Mouse (Mus musculus): ENCODE results near the gene Cacna2d2.
"Not testable (repeated sequence)": the region's sequence is repeated elsewhere in the genome, so short reads cannot be mapped to it uniquely, and the experiment has no call there.

Cacna2d2 gene

GRCm38 (mm10) chr9:107555701-107556100 is 156.3 kb downstream of the Cacna2d2 start:
- DNase-seq (ENCODE audit: low spot score) = no peak

- no peak for DNase-seq (ENCODE audit: low spot score)
Observed at GRCm38 (mm10) chr9:107556346-107556745, 156.9 kb downstream of the Cacna2d2 start.

GRCm38 (mm10) chr9:107563029-107563581 is 163.7 kb downstream of the Cacna2d2 start, which contains the start of gene Tusc2:
TSS of gene Tusc2 (plus strand) at chr9:107563255.
- peak; percentile 96 for DNase-seq (ENCODE audit: low spot score)

- DNase-seq (ENCODE audit: low spot score) = not testable (repeated sequence)
Observed at GRCm38 (mm10) chr9:107565556-107565955, 166.1 kb downstream of the Cacna2d2 start.

DNA sequence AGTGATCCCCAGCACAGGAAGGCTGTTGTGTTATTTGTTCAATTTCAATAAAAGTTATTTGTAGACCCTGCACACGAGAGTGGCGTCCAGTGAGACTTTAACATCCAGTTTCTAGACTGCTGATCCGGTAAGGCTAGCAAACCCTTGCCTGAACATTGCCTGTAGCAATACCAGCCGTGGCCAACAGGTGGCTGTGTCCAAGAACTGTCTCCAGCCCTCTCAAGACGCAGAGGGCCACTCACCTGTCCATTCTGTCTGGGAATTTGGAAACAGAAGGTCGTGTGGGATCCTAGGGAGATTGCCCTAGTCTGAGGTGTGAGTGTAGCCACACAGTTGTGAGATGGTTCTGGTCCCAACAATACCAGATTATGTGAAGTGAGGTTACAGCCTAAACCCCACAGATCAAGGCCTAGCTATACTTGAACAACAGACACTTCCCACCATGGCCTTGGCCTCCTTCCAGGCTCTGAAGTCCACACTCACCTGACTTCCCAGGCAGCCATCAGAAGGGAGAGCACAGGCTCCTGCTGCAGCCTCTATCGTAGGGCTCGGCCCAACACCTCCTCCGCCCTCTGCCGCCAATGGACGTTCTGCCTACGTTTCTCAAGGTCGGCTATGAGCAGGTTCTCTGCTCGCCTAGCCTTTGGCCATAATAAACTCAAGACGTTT is 166.8 kb downstream of the Cacna2d2 start:
- DNase-seq (ENCODE audit: low spot score) = peak; percentile 76

GRCm38 (mm10) chr9:107566855-107567254 is 167.4 kb downstream of the Cacna2d2 start:
- DNase-seq (ENCODE audit: low spot score) = no peak

DNA sequence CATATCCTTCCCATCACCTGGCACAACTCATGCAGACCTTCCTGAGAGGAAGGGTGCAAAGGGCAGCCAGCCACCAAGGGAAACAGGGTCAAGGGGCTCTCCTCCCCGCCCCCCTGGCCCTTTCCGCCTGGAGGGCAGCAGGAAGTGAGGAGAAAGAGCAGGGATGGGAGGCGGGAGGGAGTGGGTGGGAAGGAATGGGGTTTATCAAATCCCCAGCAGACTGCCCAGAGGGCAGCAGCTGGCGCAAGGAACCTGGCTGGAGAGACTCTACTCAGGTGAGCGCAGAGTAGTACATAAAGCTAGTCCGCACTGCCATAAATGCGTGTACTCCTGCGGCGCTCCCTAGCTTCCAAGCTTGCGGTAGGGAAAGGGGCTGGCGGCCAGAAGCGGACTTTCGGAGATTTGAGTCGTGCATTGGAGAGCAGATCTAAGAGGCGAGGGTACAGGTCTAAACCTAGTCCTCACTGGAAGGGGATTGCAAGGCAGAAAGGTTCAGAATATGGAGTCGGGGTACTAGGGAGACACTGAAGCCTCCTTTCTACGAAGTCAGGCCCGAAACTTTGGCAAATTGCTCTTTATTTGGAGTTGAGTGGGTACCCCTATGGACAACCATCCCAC is 168.4 kb downstream of the Cacna2d2 start, which contains the start of gene Hyal2:
Gene Hyal2, plus strand, starts transcription at position 244 of the 618 bp plus-strand sequence.
- no peak for DNase-seq (ENCODE audit: low spot score)

GRCm38 (mm10) chr9:107568331-107569261 is 169.2 kb downstream of the Cacna2d2 start:
- peak; percentile 87 for DNase-seq (ENCODE audit: low spot score)

GRCm38 (mm10) chr9:107569270-107569669 is 169.9 kb downstream of the Cacna2d2 start:
- no peak for DNase-seq (ENCODE audit: low spot score)

DNA sequence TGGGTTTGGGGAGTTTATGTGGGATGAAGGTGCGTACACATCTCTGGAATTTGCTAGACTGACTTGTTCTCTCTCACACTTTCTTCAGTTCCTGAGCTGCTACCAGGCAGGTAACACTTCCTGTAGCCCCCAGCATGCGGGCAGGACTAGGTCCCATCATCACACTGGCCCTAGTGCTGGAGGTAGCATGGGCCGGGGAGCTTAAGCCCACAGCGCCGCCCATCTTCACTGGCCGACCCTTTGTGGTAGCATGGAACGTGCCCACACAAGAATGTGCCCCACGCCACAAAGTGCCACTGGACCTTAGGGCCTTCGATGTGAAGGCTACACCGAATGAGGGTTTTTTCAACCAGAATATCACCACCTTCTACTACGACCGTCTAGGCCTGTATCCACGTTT is 170.6 kb downstream of the Cacna2d2 start:
- DNase-seq (ENCODE audit: low spot score) = no peak

DNA sequence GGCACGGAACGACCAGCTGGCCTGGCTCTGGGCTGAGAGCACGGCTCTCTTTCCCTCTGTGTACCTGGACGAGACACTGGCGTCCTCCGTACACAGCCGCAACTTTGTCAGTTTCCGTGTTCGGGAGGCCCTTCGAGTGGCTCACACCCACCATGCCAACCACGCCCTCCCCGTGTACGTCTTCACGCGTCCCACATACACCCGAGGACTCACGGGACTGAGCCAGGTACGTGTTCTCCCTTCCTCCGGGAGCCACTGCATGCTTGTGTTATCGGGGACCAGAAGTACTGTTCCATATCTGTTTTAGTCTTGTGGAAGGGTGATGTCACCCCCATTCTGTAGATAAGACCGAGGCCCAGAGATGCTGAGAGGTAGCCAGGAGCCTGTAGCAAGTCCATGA is 171.4 kb downstream of the Cacna2d2 start:
- no peak for DNase-seq (ENCODE audit: low spot score)

- no peak for DNase-seq (ENCODE audit: low spot score)
Observed at GRCm38 (mm10) chr9:107571534-107572326, 172.3 kb downstream of the Cacna2d2 start.

DNA sequence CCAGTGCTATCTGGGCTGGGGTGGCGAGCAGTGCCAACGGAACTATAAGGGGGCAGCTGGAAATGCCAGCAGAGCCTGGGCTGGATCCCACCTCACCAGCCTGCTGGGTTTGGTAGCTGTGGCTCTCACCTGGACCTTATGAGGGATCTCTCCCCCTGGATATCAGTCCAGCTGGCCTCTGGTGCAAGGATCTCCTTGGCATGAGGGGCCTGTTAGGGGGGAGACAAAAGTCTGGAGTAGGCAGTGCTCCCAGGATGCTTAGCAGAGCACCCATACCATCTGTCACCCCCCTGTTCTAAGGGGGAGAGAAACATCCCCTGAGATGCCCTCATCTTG is 172.9 kb downstream of the Cacna2d2 start:
- no peak for DNase-seq (ENCODE audit: low spot score)

DNA sequence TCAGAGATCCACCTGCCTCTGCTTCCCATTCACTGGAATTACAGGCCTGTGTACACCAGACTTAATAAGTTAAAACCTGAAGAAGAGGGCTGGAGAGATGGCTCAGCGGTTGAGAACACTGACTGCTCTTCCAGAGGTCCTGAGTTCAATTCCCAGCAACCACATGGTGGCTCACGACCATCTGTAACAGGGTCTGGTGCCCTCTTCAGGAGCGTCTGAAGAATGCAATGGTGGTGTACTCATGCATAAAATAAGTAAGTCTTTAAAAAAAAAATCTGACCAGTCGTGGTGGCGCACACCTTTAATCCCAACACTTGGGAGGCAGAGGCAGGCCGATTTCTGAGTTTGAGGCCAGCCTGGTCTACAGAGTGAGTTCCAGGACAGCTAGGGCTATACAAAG is 174.4 kb downstream of the Cacna2d2 start:
- not testable (repeated sequence) for DNase-seq (ENCODE audit: low spot score)

DNA sequence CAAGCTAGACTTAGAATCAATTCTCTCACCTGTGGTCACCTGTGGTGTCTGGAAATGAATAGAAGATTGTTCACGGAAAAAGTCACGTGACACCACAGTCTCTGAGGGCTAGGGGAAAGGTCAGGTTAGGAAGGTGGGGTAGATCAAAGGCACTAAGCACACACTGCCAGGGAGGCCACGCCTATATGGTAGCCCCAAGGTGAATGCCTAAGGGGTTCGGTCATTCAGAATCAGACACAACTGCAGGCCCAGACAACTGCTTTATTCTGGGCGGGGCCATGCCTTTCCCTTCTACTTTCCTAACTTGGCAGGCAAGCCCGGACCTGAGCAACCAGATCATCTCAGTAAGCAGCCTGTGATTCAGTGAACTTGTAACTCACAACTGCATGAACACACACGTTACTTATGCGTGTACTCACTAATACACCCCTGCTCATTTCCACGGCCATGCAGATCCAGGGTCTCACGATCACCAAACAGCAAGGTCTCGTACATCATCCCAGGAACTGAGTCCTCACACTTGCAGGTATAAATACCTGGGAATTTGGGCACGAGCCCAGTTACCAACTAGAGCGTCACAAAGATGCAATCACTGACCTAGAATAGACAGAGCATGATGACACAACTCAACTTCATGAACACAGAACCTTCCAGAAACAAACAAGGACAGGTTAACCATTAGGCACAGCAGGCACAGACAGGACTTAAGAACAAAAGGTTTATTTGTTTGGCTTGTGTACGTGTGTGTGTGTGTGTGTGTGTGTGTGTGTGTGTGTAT is 176.4 kb downstream of the Cacna2d2 start:
- no peak for DNase-seq (ENCODE audit: low spot score)

DNA sequence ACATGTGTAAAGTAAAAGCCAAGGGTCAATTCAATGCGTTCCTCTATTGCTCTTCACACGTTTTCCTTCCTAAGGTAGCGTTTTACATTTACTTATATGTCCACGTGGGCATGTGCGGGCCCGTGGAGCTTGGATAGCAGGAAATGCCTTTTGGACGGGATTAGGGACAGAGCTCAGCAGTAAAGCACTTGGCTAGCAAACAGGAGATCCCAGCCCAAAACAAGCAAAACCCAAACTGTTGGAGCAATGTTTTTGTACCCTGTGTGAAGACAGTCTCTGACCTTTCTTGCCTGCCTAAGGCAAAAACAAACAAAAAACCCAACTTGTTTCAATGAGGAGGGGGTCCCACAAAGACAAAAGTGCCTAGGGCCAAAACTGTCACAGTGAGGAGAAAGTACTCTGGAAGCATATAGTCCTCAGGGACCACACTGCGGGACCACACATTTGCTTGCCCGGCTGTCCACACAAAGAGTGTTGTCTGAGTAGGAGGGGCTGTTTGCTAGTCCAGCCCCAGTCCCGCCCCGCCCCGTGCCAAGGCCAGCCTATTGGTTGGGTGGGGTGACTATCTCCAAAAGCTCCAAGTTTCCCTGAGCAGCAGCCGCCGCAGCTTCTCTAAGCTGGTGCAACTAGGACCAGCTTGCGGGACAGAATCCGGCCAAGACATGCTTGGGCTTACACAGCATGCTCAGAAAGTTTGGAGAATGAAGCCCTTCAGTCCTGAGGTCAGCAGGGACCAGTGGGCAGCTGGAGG is 177.1 kb downstream of the Cacna2d2 start, which contains the start of gene Hyal1:
Gene Hyal1, plus strand, starts transcription at position 571 of the 751 bp plus-strand sequence.
- DNase-seq (ENCODE audit: low spot score) = peak; percentile 48

GRCm38 (mm10) chr9:107577871-107578270 is 178.5 kb downstream of the Cacna2d2 start:
- no peak for DNase-seq (ENCODE audit: low spot score)

DNA sequence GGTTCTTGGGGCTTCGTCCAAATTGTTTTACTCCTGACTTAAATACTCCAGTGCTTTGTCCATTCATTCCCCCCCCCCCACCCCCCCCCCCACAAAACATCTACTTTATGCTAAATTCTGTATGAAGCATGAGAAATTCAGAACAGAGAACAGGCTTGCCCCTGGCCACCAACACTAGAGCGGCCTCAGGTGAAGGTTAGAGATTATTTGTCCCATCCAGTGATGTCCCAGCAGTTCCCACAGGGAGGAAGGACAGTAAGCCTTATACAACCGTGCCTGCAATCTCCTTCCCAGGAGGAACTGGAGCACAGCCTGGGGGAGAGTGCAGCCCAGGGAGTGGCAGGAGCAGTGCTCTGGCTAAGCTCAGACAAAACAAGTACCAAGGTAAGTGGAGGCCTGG is 179.2 kb downstream of the Cacna2d2 start, which contains the start of gene Naa80:
Gene Naa80, plus strand, starts transcription at position 301 of the 400 bp plus-strand sequence.
- DNase-seq (ENCODE audit: low spot score) = no peak
